Mouse (Mus musculus): ENCODE results near the gene Lin7b. TPM values are rescaled to one million over a fixed set of nuclear protein-coding genes. Genes with fewer than 3 reads are reported as not detected.

Lin7b gene
- 0.82 and 1.1 TPM in 2 replicates for polyA plus RNA-seq (2016; fragmentation: Nextera tagmentation; extraction: Ambion mirVana)

DNA sequence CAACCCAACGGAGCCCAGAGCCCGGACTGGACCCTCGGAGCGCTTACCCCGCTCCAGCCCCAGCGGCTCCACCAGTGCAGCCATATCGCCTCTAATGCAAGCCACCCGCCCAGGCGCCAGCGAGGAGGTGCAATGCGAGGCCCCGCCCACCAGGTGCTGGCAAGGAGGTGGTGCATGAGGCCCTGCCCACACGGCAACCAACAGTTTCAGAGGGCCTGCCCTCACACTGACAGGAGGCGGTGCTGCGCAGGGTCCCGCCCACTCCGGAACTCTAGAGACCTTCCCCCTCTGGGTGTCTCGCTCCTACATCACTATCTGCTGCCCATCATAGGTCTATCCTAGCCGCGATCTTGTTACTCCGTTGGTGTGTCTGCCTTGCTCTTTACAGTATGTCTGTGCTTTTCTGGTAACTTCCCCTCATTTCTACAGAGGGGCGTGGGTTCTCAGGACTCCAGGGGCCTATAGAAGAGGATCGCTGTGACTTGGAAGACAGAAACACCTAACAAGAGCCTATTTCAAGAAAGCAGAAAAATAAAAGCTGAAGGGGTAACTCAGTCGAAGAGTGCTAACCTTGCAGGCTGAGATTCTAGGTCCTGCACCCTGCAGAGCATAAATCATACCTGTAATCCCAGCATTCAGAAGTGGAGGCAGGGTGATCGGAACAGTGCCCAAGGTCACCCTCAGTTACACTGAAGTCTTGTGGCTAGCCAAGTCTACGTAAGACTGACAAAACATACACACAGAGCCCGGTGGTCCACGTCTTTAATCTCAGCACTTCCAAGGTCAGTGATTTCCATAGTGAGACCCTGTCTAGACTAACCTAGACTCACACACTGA, at the start of gene Lin7b:
Gene Lin7b (minus strand): TSS at position 109 of the 837 bp plus-strand sequence.
- peak within 1 kb of the TSS; percentile 53 for H3K4me3 ChIP-seq
- H3K9me3 ChIP-seq (replicated peaks) = no peaks in the 10 kb centered on the region
- peaks cover 32% of the 10 kb centered on the region for H3K27me3 ChIP-seq (replicated peaks)
- H3K4me1 ChIP-seq (replicated peaks) = peaks cover 34% of the 10 kb centered on the region
- H3K27ac ChIP-seq (ENCODE audit: poor library complexity, severe bottlenecking) = no peak within 1 kb of the TSS
- WGBS = 9% methylated on average over 28 of the region's 28 CpGs
- peak within 1 kb of the TSS; percentile 90 for H3K4me2 ChIP-seq
- peak; percentile 70 for ATAC-seq (ENCODE audit: insufficient number of reproducible peaks, low FRiP score)
- H3K36me3 ChIP-seq = peaks cover 28% of the 10 kb centered on the region
- H3K9ac ChIP-seq = peak within 1 kb of the TSS; percentile 65

DNA sequence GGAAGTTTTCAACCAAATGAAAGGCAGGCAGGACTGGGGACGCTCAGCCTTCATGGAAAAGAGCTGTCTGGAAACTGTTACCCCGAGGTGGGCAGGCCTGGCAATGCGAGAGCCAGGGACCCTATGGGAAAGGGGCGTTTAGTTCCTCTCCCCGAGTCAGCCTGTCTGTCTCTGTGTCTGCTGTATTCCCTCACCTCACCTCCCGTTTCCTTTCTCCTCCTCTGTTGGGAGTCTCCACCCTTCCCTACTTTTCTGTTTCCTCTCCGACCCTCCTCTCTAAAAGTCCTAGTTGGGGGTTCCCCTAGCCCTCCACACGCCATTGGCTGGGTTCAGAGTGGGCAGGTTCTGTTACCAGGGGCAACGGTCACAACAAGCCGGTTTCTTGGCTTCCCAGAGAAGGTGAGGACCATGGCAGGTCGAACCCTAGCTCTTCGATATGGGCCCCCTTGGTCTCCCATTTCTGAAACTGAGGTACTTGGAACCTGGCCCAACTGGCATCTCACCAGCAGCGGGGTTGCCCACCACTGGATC, 47.6 kb upstream of the Lin7b start:
- WGBS = 7% methylated on average over 13 of the region's 13 CpGs
- Histone ChIP-seq H3K36me3 (peaks cover 25% of the 10 kb centered on the region), H3K4me1 (replicated peaks) (peaks cover 33% of the 10 kb centered on the region), H3K4me3 (no peak overlapping the region), H3K27ac (ENCODE audit: poor library complexity, severe bottlenecking) (no peak overlapping the region), H3K9ac (0 out of 2 replicates have a peak overlapping the region, but pooled peaks have one; percentile 48), H3K4me2 (peak overlapping the region; percentile 18; the same call in 1 of the 2 replicates), H3K27me3 (replicated peaks) (peaks cover 81% of the 10 kb centered on the region), H3K9me3 (replicated peaks) (no peaks in the 10 kb centered on the region)
- ATAC-seq (ENCODE audit: insufficient number of reproducible peaks, low FRiP score) = no peak

DNA sequence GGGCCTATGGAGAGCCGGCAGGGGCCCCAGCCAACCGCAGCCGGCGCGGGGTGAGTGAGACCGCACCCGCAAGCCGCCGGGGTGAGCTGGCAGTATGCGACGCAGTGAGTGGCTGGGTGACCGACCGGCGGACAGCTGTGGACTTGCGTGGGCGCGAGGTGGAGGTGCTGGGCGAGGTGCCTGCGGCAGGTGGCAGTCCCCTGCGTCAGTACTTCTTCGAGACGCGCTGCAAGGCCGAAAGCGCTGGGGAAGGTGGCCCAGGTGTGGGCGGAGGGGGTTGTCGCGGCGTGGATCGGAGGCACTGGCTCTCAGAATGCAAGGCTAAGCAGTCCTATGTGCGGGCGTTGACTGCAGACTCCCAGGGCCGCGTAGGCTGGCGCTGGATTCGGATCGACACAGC, 45.3 kb upstream of the Lin7b start:
- H3K9ac ChIP-seq = no peak overlapping the region
- H3K4me2 ChIP-seq = peak overlapping the region; percentile 42
- H3K9me3 ChIP-seq (replicated peaks) = no peaks in the 10 kb centered on the region
- peaks cover 40% of the 10 kb centered on the region for H3K4me1 ChIP-seq (replicated peaks)
- peaks cover 1% of the 10 kb centered on the region for H3K36me3 ChIP-seq
- H3K27me3 ChIP-seq (replicated peaks) = peaks cover 88% of the 10 kb centered on the region
- WGBS = 16% methylated on average over 26 of the region's 37 CpGs
- peak overlapping the region; percentile 17 for H3K4me3 ChIP-seq
- ATAC-seq (ENCODE audit: insufficient number of reproducible peaks, low FRiP score) = no peak
- H3K27ac ChIP-seq (ENCODE audit: poor library complexity, severe bottlenecking) = no peak overlapping the region

DNA sequence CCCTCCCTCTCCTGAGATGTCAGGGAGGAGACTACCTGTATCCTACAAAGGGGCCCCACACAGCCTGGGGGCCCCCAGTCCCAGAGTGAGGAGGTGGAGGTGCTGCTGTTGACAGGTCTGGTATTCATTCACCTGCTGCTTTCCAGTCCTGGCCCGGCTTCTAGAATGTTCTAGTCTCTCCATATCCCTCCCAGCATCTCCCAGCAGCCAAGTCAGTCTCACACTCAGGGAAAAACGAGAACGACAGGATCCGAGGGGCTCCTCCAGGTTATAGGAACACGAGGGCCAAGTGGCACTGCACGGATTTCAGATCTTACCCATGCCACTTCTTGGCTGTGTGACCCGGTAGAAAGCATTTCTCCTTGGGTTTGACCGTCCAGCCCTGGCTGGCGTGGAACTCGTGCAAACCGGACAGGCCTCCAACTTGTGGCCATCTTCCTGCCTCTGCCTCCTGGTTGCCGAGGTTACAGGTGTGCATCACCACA, 44.4 kb upstream of the Lin7b start:
- Histone ChIP-seq H3K27ac (ENCODE audit: poor library complexity, severe bottlenecking) (no peak overlapping the region), H3K27me3 (replicated peaks) (peaks cover 88% of the 10 kb centered on the region), H3K9ac (no peak overlapping the region), H3K36me3 (no peaks in the 10 kb centered on the region), H3K4me3 (no peak overlapping the region), H3K4me2 (no peak overlapping the region), H3K9me3 (replicated peaks) (no peaks in the 10 kb centered on the region), H3K4me1 (replicated peaks) (peaks cover 37% of the 10 kb centered on the region)
- 40% methylated on average over 12 of the region's 12 CpGs for WGBS
- no peak for ATAC-seq (ENCODE audit: insufficient number of reproducible peaks, low FRiP score)

DNA sequence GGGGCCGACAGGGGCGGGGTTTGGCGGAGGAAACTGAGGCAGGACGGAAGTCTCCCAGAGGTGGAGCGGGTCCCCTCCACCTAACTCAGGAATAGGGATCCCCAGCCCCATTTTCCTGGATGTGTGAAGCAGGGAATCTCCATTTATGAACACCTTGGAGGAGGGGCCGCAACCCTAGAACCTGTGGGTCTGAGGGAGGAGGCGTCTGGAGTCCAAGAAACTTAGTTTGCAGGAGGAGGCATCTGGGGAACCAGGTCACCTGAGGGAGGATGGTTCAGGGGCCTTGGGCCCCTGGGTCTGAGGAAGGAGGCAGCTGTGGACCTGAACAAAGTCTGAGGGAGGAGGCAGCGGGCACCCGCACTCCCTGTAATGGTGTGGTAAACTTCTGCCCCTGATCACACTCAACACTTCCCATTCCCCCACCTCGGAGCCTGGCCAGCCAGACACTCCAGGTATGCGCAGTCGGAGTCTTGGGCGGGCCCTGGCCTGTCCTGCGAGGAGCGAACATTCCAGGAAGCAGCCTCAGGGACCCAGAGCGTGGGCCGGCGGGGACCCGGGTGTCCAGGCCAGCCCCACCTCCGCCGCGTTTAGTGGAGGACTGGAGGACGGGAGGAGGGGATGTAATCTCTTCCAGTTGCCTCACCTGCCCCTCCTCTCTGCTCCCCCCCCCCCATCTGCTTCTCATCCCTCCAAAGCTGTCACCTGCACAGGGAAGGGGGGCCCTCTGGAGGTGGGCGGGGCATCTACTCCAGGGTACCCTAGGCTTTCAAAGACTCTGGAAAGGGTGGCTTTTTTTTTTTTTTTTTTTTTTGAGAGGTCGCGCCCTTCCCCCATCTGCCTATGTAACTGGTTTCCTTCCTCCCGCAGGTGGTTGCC, 43.7 kb upstream of the Lin7b start:
- Histone ChIP-seq H3K9me3 (replicated peaks) (no peaks in the 10 kb centered on the region), H3K4me1 (replicated peaks) (peaks cover 37% of the 10 kb centered on the region), H3K4me2 (peak overlapping the region; percentile 86), H3K27ac (ENCODE audit: poor library complexity, severe bottlenecking) (0 out of 2 replicates have a peak overlapping the region, but pooled peaks have one; percentile 48), H3K9ac (peak overlapping the region; percentile 68), H3K4me3 (peak overlapping the region; percentile 52), H3K27me3 (replicated peaks) (peaks cover 88% of the 10 kb centered on the region), H3K36me3 (no peaks in the 10 kb centered on the region)
- ATAC-seq (ENCODE audit: insufficient number of reproducible peaks, low FRiP score) = 0 out of 2 replicates have a peak, but pooled peaks have one; percentile 10
- WGBS = 1% methylated on average over 27 of the region's 27 CpGs

DNA sequence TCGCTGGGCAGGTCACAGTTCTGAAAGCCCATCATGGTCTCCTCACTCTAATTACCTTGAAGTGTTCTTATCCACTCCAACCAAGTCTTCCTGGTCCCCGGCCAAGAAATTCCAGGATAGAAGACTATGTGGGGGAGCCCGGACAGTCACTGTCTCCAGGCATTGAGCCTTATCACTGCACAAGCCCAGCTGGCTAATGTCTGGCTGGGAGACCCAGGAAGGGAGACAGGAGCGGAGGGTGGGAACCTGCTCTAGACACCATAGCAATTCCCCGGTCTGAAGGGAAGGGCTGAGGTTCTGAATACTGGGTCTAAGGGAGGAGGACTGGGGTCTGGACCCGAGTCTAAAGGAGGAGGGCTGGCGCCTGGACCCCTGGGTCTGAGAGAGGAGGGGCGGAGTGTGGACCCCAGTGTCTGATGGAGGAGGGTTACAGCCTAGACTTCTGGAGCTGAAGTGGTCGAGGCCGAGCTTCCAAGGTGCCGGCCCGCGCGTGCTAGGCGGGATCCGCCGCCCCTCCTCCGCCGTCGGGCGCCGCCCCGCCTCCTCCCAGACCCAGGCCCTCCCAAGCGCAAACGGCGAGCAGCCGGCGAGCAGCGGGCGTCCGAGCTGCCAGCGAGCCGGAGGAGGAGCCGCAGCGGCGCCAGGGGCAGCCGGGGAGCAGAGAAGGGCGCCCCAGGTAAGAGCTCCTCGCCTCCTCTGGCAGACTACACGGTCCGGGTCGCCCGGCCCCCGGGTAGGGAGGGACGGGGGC, 42.9 kb upstream of the Lin7b start, which contains the start of gene Ntf5:
Gene Ntf5 (plus strand): TSS at position 583 of the 751 bp plus-strand sequence.
- H3K4me3 ChIP-seq = peak within 1 kb of the TSS; percentile 52
- peak within 1 kb of the TSS; percentile 68 for H3K9ac ChIP-seq
- no peaks in the 10 kb centered on the region for H3K36me3 ChIP-seq
- peaks cover 88% of the 10 kb centered on the region for H3K27me3 ChIP-seq (replicated peaks)
- no peaks in the 10 kb centered on the region for H3K9me3 ChIP-seq (replicated peaks)
- peaks cover 36% of the 10 kb centered on the region for H3K4me1 ChIP-seq (replicated peaks)
- H3K27ac ChIP-seq (ENCODE audit: poor library complexity, severe bottlenecking) = peak within 1 kb of the TSS; percentile 48; the same call in 1 of the 2 replicates
- WGBS = 2% methylated on average over 37 of the region's 45 CpGs
- peak; percentile 63 for ATAC-seq (ENCODE audit: insufficient number of reproducible peaks, low FRiP score)
- H3K4me2 ChIP-seq = peak within 1 kb of the TSS; percentile 86

DNA sequence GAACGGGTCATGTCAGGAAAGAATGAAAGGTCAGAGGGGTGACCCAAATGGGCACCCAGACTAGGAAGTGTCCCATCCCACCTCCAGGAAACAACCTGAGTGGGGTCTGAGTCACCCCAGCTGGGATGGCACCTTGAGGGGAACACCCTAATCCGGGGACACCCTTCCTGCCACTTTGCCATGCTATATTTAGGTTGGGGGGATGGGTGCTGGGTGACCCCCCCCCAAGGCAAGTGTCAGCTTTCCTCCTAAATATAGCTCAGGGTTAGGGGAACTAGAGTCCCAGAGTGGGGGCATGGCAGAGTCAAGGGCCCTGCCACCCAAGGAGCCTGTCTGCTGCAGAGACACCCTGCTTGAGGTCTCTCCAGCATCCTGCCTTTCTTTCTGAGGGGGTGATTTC, 42.0 kb upstream of the Lin7b start:
- 0 out of 2 replicates have a peak overlapping the region, but pooled peaks have one; percentile 21 for H3K4me2 ChIP-seq
- H3K27ac ChIP-seq (ENCODE audit: poor library complexity, severe bottlenecking) = no peak overlapping the region
- 60% methylated on average over 2 of the region's 2 CpGs for WGBS
- no peaks in the 10 kb centered on the region for H3K36me3 ChIP-seq
- peaks cover 28% of the 10 kb centered on the region for H3K4me1 ChIP-seq (replicated peaks)
- ATAC-seq (ENCODE audit: insufficient number of reproducible peaks, low FRiP score) = no peak
- no peak overlapping the region for H3K9ac ChIP-seq
- peaks cover 88% of the 10 kb centered on the region for H3K27me3 ChIP-seq (replicated peaks)
- H3K9me3 ChIP-seq (replicated peaks) = no peaks in the 10 kb centered on the region
- no peak overlapping the region for H3K4me3 ChIP-seq

DNA sequence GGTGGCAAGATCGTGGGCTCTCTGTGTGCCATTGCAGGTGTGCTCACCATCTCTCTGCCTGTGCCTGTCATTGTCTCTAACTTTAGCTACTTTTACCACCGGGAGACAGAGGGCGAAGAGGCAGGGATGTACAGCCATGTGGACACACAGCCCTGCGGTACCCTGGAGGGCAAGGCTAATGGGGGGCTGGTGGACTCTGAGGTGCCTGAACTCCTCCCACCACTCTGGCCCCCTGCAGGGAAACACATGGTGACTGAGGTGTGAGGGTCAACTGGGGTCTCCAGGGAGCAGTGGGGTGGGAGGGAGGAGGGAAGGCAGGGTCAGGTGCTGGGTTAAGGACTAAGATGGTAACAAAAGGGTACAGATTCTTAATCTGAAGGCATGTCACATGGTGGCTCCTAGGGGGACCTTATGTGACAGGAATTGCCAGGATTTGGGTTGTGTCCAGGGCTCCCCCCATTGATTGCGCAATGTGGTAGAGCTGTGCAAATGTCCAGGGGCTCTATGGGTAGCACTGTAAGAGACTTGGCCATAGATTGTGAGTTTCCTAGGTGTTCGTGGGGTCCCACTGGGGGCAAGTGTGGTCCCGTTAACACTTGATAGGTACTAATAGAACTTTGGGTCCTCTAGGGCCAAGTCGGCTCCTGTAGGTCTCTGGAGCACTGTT, 39.2 kb upstream of the Lin7b start:
- 76% methylated on average over 8 of the region's 8 CpGs for WGBS
- no peak overlapping the region for H3K9ac ChIP-seq
- ATAC-seq (ENCODE audit: insufficient number of reproducible peaks, low FRiP score) = no peak
- 0 out of 2 replicates have a peak, but pooled peaks cover 3% of the 10 kb centered on the region for H3K9me3 ChIP-seq (replicated peaks)
- no peak overlapping the region for H3K4me2 ChIP-seq
- peaks cover 34% of the 10 kb centered on the region for H3K4me1 ChIP-seq (replicated peaks)
- H3K27ac ChIP-seq (ENCODE audit: poor library complexity, severe bottlenecking) = no peak overlapping the region
- no peak overlapping the region for H3K4me3 ChIP-seq
- H3K36me3 ChIP-seq = no peaks in the 10 kb centered on the region
- H3K27me3 ChIP-seq (replicated peaks) = peaks cover 80% of the 10 kb centered on the region

DNA sequence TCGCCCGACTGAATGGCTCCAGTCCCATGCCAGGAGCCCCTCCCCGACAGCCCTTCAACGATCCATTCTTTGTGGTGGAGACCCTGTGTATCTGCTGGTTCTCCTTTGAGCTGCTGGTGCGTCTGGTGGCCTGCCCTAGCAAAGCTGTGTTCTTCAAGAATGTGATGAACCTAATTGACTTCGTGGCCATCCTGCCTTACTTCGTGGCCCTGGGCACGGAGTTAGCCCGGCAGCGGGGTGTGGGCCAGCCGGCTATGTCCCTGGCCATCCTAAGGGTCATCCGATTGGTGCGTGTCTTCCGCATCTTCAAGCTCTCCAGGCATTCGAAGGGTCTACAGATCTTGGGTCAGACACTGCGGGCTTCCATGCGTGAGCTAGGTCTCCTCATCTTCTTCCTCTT, 38.6 kb upstream of the Lin7b start:
- no peaks in the 10 kb centered on the region for H3K36me3 ChIP-seq
- no peak overlapping the region for H3K27ac ChIP-seq (ENCODE audit: poor library complexity, severe bottlenecking)
- peaks cover 29% of the 10 kb centered on the region for H3K4me1 ChIP-seq (replicated peaks)
- no peak for ATAC-seq (ENCODE audit: insufficient number of reproducible peaks, low FRiP score)
- peaks cover 73% of the 10 kb centered on the region for H3K27me3 ChIP-seq (replicated peaks)
- no peak overlapping the region for H3K9ac ChIP-seq
- H3K9me3 ChIP-seq (replicated peaks) = 0 out of 2 replicates have a peak, but pooled peaks cover 3% of the 10 kb centered on the region
- 84% methylated on average over 17 of the region's 17 CpGs for WGBS
- no peak overlapping the region for H3K4me2 ChIP-seq
- no peak overlapping the region for H3K4me3 ChIP-seq

DNA sequence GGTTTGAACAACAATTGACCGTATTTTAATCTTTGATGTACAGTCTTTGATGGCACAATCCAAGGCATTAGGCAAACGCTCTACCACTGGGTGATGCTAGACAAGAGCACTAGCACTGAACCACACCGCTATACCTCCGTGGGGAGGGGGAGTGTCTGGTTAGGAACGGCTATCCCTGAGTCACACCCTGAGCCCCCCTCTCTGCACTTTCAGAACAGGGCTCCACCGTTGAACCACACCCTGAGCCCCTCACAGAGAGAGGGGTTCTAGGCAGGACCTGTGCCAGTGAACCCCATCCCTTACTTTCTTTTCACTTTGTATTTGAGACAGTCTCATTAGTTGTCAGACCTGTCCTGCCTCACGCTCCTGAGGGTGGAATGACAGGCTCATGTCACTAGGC, 38.0 kb upstream of the Lin7b start:
- Histone ChIP-seq H3K36me3 (no peaks in the 10 kb centered on the region), H3K4me2 (no peak overlapping the region), H3K4me3 (no peak overlapping the region), H3K9ac (no peak overlapping the region), H3K9me3 (replicated peaks) (0 out of 2 replicates have a peak, but pooled peaks cover 3% of the 10 kb centered on the region), H3K27ac (ENCODE audit: poor library complexity, severe bottlenecking) (no peak overlapping the region), H3K27me3 (replicated peaks) (peaks cover 69% of the 10 kb centered on the region), H3K4me1 (replicated peaks) (peaks cover 23% of the 10 kb centered on the region)
- WGBS = 64% methylated on average over 7 of the region's 7 CpGs
- ATAC-seq (ENCODE audit: insufficient number of reproducible peaks, low FRiP score) = no peak
